Mouse (Mus musculus) MEL (cell line): Measurements from ENCODE around the gene Kcns1. TPM values are rescaled to one million over a fixed set of nuclear protein-coding genes. Genes with fewer than 3 reads are reported as not detected.

Experiments
- DNase-seq: peaks from one replicate; pipeline ENCODE4 v3.0.0; 2011; ENCODE audit warnings: low read depth, low spot score
- H3K27ac ChIP-seq: 2 replicates; pipeline ENCODE4 v1.5.1; 2012; ENCODE audit warnings: low read depth, mild to moderate bottlenecking, control low read depth, low read length, moderate library complexity; ENCODE audit not compliant: control insufficient read depth
- H3K27me3 ChIP-seq, 2 experiments: fragments of 150-350 bp in 1 of 2; sonication (generic) in 1 of 2; 2 replicates each; pipeline ENCODE4 v1.6.1; 2012; ENCODE audit warnings: low read length in 2 of 2, mild to moderate bottlenecking in 2 of 2, improper control_type of control experiment in 1 of 2, moderate library complexity in 1 of 2; ENCODE audit not compliant: insufficient read depth in 2 of 2, control insufficient read depth in 1 of 2
- H3K36me3 ChIP-seq, 2 experiments: 2 replicates each; pipeline ENCODE4 v1.6.1; 2012 to 2014; ENCODE audit warnings: low read length in 2 of 2, improper control_type of control experiment in 1 of 2, inconsistent platforms in 1 of 2, mild to moderate bottlenecking in 1 of 2; ENCODE audit not compliant: insufficient read depth in 2 of 2, control insufficient read depth in 1 of 2
- H3K4me1 ChIP-seq, 2 experiments: fragments of 150-350 bp in 1 of 2; sonication (generic) in 1 of 2; 2 replicates each; pipeline ENCODE4 v1.6.1; 2012; ENCODE audit warnings: low read length in 2 of 2, improper control_type of control experiment in 1 of 2, mild to moderate bottlenecking in 1 of 2; ENCODE audit not compliant: insufficient read depth in 2 of 2, control insufficient read depth in 1 of 2
- H3K4me3 ChIP-seq, 2 experiments: fragments of 150-350 bp in 1 of 2; sonication (generic) in 1 of 2; 2 replicates each; pipeline ENCODE4 v1.5.1; 2012; ENCODE audit warnings: low read depth in 2 of 2, low read length in 2 of 2, mild to moderate bottlenecking in 2 of 2, moderate library complexity in 2 of 2, control low read depth in 1 of 2, improper control_type of control experiment in 1 of 2; ENCODE audit not compliant: control insufficient read depth in 1 of 2, insufficient read depth in 1 of 2
- H3K79me2 ChIP-seq: 2 replicates; pipeline ENCODE4 v1.6.1; 2012; ENCODE audit warnings: mild to moderate bottlenecking, low read length, moderate library complexity; ENCODE audit not compliant: control insufficient read depth, poor library complexity, insufficient read depth
- H3K9ac ChIP-seq: 2 replicates; pipeline ENCODE4 v1.6.1; 2012; ENCODE audit warnings: low read depth, mild to moderate bottlenecking, control low read depth, low read length, moderate library complexity; ENCODE audit not compliant: control insufficient read depth, poor library complexity, severe bottlenecking
- H3K9me3 ChIP-seq: fragments of 150-350 bp; sonication (generic); replicated peaks from 2 replicates; pipeline ENCODE4 v1.6.1; 2012; ENCODE audit warnings: mild to moderate bottlenecking, low read length, improper control_type of control experiment, moderate library complexity; ENCODE audit not compliant: insufficient read depth
- E2F4 ChIP-seq: IDR thresholded peaks from 2 replicates; pipeline ENCODE4 v1.6.1; 2011; ENCODE audit warnings: low read depth, low read length, improper control_type of control experiment, borderline replicate concordance
- ELF1 ChIP-seq: IDR thresholded peaks from 2 replicates; pipeline ENCODE4 v1.6.1; 2014; ENCODE audit warnings: low read depth, mild to moderate bottlenecking, inconsistent platforms, low read length, improper control_type of control experiment, moderate library complexity
- GABPA ChIP-seq: IDR thresholded peaks from 2 replicates; pipeline ENCODE4 v1.6.1; 2012; ENCODE audit warnings: low read depth, mild to moderate bottlenecking, inconsistent platforms, low read length, improper control_type of control experiment, moderate library complexity
- GATA1 ChIP-seq: IDR thresholded peaks from 2 replicates; pipeline ENCODE4 v1.6.1; 2011; ENCODE audit warnings: low read depth, low read length, improper control_type of control experiment
- HCFC1 ChIP-seq: IDR thresholded peaks from 2 replicates; pipeline ENCODE4 v1.6.1; 2012; ENCODE audit warnings: low read depth, mild to moderate bottlenecking, inconsistent platforms, low read length, improper control_type of control experiment, moderate library complexity
- JUND ChIP-seq: IDR thresholded peaks from 2 replicates; pipeline ENCODE4 v1.6.1; 2011; ENCODE audit warnings: low read depth, mild to moderate bottlenecking, improper control_type of control experiment, low read length
- MAX ChIP-seq: IDR thresholded peaks from 2 replicates; pipeline ENCODE4 v1.6.1; 2011; ENCODE audit warnings: low read length, improper control_type of control experiment
- MYC ChIP-seq: IDR thresholded peaks from 2 replicates; pipeline ENCODE4 v1.6.1; 2011; ENCODE audit warnings: low read depth, mild to moderate bottlenecking, low read length, improper control_type of control experiment, moderate library complexity
- NELFE ChIP-seq: IDR thresholded peaks from 2 replicates; pipeline ENCODE4 v1.6.1; 2011; ENCODE audit warnings: low read depth, low read length, improper control_type of control experiment
- NRF1 ChIP-seq: IDR thresholded peaks from 2 replicates; pipeline ENCODE4 v1.6.1; 2014; ENCODE audit warnings: low read depth, mild to moderate bottlenecking, inconsistent platforms, low read length, improper control_type of control experiment, moderate library complexity; ENCODE audit not compliant: poor library complexity, insufficient read depth, severe bottlenecking
- POLR2A ChIP-seq, 2 experiments: IDR thresholded peaks; 2 replicates each; pipeline ENCODE4 v1.6.1; 2011 to 2012; ENCODE audit warnings: low read length in 2 of 2, mild to moderate bottlenecking in 2 of 2, control low read depth in 1 of 2, improper control_type of control experiment in 1 of 2, low read depth in 1 of 2, moderate library complexity in 1 of 2; ENCODE audit not compliant: control insufficient read depth in 1 of 2, insufficient read depth in 1 of 2, poor library complexity in 1 of 2
- POLR2AphosphoS2 ChIP-seq: IDR thresholded peaks from 2 replicates; pipeline ENCODE4 v1.6.1; 2011; ENCODE audit warnings: low read length, improper control_type of control experiment
- POLR2AphosphoS5 ChIP-seq: IDR thresholded peaks from 2 replicates; pipeline ENCODE4 v1.6.1; 2012; ENCODE audit warnings: low read depth, borderline replicate concordance, mild to moderate bottlenecking, inconsistent platforms, low read length, moderate library complexity, mixed read lengths
- RCOR1 ChIP-seq: IDR thresholded peaks from 2 replicates; pipeline ENCODE4 v1.6.1; 2012; ENCODE audit warnings: low read depth, mild to moderate bottlenecking, inconsistent platforms, low read length, improper control_type of control experiment
- SMC3 ChIP-seq: IDR thresholded peaks from 2 replicates; pipeline ENCODE4 v1.6.1; 2011; ENCODE audit warnings: low read depth, low read length, improper control_type of control experiment
- TAL1 ChIP-seq: IDR thresholded peaks from 2 replicates; pipeline ENCODE4 v1.6.1; 2012; ENCODE audit warnings: mild to moderate bottlenecking, inconsistent platforms, low read length, moderate library complexity, mixed read lengths
- UBTF ChIP-seq: IDR thresholded peaks from 2 replicates; pipeline ENCODE4 v1.6.1; 2012; ENCODE audit warnings: low read depth, mild to moderate bottlenecking, inconsistent platforms, low read length, improper control_type of control experiment, moderate library complexity, borderline replicate concordance; ENCODE audit not compliant: insufficient read depth
- ZC3H11A ChIP-seq: IDR thresholded peaks from 2 replicates; pipeline ENCODE4 v1.6.1; 2012; ENCODE audit warnings: low read depth, mild to moderate bottlenecking, inconsistent platforms, low read length, improper control_type of control experiment
- polyA plus RNA-seq, 2 experiments: library from polyadenylated mRNA; stranded (reverse) in 1 of 2; unstranded in 1 of 2; fragments of >175 nt in 1 of 2; fragments of >200 nt in 1 of 2; gene quantifications; 2 replicates each; pipeline versions ENCODE4 v1.2.1 to v1.2.4; 2012; ENCODE audit warnings: low replicate concordance in 2 of 2, low read depth in 1 of 2; ENCODE audit not compliant: insufficient read length in 2 of 2, insufficient read depth in 1 of 2, missing spikeins in 1 of 2
- total RNA-seq: library from RNA; depleted of rRNA; stranded (reverse); fragments of 300-350 nt; gene quantifications from 2 replicates; pipeline ENCODE4 v1.2.3, GENCODE M21; 2012

Kcns1 gene
- total and polyA plus RNA-seq, 3 experiments: not detected

DNA sequence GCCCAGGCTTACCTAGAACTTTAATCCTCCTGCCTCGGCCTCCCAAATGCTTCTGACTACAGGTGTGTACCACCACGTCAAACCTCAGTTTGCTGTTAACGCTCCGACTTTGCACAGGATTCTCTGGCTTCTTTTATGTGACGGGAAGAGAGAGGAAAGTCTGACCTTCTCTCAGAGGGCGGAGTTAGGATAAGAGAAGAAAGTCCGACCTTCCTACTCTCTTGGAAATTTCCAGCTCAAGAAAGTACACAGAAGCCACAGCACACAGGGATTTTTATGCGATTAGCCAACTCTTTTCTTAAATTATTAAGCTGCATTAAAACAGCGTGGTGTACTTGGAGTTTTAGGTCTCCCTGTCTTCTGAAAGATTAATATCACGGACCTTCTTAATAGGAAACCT lies 26.4 kb downstream of the Kcns1 start:
- Histone ChIP-seq H3K79me2 (no peaks in the 10 kb centered on the region), H3K36me3 (peaks cover 0 to 10% of the 10 kb centered on the region in 2 experiments; a peak in 2 of 4 replicates), H3K4me1 (no peaks in the 10 kb centered on the region), H3K4me3 (no peak overlapping the region), H3K9ac (no peak overlapping the region), H3K9me3 (no peaks in the 10 kb centered on the region), H3K27ac (no peak overlapping the region), H3K27me3 (no peaks in the 10 kb centered on the region)
- DNase-seq: no peak
- TF ChIP-seq NELFE (no peak), MYC (no peak)

DNA sequence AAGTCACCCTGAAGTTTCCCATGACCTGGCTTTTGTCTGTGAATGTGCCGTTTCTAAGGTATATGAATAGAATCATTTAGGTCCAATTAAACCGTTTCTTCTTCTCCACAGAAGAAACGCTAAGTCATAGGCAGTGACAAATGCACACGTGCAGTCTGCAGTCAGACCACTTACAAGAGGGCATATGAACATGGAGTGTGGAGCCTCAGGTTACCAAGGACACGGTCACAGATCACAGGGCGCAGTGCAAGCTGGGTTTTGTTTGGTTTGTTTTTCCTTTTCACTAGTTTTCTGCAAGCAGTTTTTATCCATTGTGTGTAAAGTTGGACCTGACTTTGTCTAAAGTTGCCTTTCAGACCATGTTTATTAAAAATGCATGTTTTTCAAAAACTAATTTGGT lies 26.9 kb downstream of the Kcns1 start:
- Histone ChIP-seq H3K79me2 (no peaks in the 10 kb centered on the region), H3K9ac (no peak overlapping the region), H3K27me3 (no peaks in the 10 kb centered on the region), H3K4me3 (no peak overlapping the region), H3K27ac (no peak overlapping the region), H3K36me3 (peaks cover 0 to 11% of the 10 kb centered on the region in 2 experiments; a peak in 2 of 4 replicates), H3K4me1 (no peaks in the 10 kb centered on the region), H3K9me3 (no peaks in the 10 kb centered on the region)
- TF ChIP-seq JUND: no peak
- no peak for TF ChIP-seq POLR2A (IDR thresholded peaks at IDR 0.05; ENCODE audit: control insufficient read depth in 1 of 2, insufficient read depth in 1 of 2, low read depth in 1 of 2, low read length in 2 of 2, poor library complexity in 1 of 2)
- no peak for TF ChIP-seq NELFE
- TF ChIP-seq MAX: no peak
- no peak for TF ChIP-seq GATA1
- no peak for TF ChIP-seq ZC3H11A
- no peak for TF ChIP-seq SMC3
- no peak for TF ChIP-seq ELF1
- TF ChIP-seq POLR2AphosphoS5: no peak
- no peak for TF ChIP-seq NRF1
- TF ChIP-seq HCFC1: no peak
- TF ChIP-seq UBTF: no peak
- no peak for TF ChIP-seq E2F4
- TF ChIP-seq GABPA: no peak
- no peak for TF ChIP-seq POLR2AphosphoS2
- no peak for TF ChIP-seq RCOR1
- no peak for TF ChIP-seq TAL1
- no peak for DNase-seq
